Mouse (Mus musculus): ENCODE data around the gene Tmem132b. TPM values are rescaled to one million over a fixed set of nuclear protein-coding genes. Genes with fewer than 3 reads are reported as not detected.
A peak's percentile ranks its signal among the peaks of the same experiment; 100 is the strongest.

The Tmem132b gene
- polyA plus RNA-seq, 1 experiment from 2014 or later: 1.5 TPM

DNA sequence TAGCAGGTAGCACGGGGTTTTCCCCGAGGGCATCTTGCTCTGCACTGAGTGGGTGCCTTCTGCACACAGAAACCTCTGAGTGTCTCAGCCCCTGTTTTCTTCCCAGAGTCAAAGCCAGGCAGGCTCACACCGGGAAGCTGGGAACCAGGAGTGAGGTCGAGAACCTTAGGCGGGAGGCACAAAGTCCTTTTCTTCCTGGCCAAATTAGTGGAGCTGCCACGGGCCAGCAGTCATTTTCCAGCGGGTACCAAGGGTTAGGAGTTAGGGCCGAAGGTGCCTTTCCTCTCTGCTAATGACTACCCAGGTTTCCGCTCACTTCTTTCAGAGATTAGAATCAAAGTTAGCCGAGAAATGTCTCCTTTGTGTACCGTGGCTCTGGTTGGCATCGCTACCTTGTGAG lies 75.6 kb downstream of the Tmem132b start:
- no peak overlapping the region for H3K4me3 ChIP-seq (ENCODE audit: low read depth, low read length)
- 85% methylated on average over 12 of the region's 12 CpGs for WGBS
- H3K27ac ChIP-seq (ENCODE audit: low read depth, low read length): no peak overlapping the region
- H3K9me3 ChIP-seq (ENCODE audit: control insufficient read depth, low read length): no peaks in the 10 kb centered on the region
- DNase-seq (ENCODE audit: low spot score) (no peak), ATAC-seq (ENCODE audit: insufficient read depth, low FRiP score, low TSS enrichment) (no peak)
- no peak overlapping the region for H3K9ac ChIP-seq (ENCODE audit: low read length)
- no peaks in the 10 kb centered on the region for H3K36me3 ChIP-seq (ENCODE audit: control insufficient read depth, insufficient read depth, low read length)
- no peaks in the 10 kb centered on the region for H3K4me1 ChIP-seq (ENCODE audit: control insufficient read depth, insufficient read depth, low read length)
- H3K27me3 ChIP-seq (ENCODE audit: control insufficient read depth, insufficient read depth, low read length): no peaks in the 10 kb centered on the region
- no peak overlapping the region for H3K4me2 ChIP-seq (ENCODE audit: low read depth)

DNA sequence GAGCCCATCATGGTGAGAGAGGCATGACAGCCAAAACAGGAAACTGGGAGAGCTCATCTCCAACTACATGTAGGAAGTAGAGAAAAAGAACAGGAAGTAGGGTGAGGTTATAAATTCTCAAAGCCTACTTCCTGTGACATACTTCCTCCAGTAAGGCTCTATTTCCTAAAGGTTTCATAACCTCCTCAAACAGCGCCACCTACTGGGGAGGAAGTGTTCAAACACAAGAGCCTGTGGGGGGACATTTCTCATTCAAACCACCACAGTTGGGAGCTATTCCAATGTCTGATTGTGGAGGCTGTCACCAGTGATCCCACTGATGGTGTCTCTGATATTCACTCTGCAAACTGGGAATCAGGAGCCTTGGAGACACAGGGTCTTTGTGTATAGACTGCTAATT lies 78.4 kb downstream of the Tmem132b start:
- H3K36me3 ChIP-seq (ENCODE audit: control insufficient read depth, insufficient read depth, low read length): no peaks in the 10 kb centered on the region
- no peak overlapping the region for H3K4me2 ChIP-seq (ENCODE audit: low read depth)
- H3K9me3 ChIP-seq (ENCODE audit: control insufficient read depth, low read length): no peaks in the 10 kb centered on the region
- no peaks in the 10 kb centered on the region for H3K27me3 ChIP-seq (ENCODE audit: control insufficient read depth, insufficient read depth, low read length)
- WGBS: 71% methylated on average over 1 of the region's 1 CpGs
- no peaks in the 10 kb centered on the region for H3K4me1 ChIP-seq (ENCODE audit: control insufficient read depth, insufficient read depth, low read length)
- no peak overlapping the region for H3K9ac ChIP-seq (ENCODE audit: low read length)
- no peak overlapping the region for H3K4me3 ChIP-seq (ENCODE audit: low read depth, low read length)
- DNase-seq (ENCODE audit: low spot score) (no peak), ATAC-seq (ENCODE audit: insufficient read depth, low FRiP score, low TSS enrichment) (no peak)
- no peak overlapping the region for H3K27ac ChIP-seq (ENCODE audit: low read depth, low read length)

DNA sequence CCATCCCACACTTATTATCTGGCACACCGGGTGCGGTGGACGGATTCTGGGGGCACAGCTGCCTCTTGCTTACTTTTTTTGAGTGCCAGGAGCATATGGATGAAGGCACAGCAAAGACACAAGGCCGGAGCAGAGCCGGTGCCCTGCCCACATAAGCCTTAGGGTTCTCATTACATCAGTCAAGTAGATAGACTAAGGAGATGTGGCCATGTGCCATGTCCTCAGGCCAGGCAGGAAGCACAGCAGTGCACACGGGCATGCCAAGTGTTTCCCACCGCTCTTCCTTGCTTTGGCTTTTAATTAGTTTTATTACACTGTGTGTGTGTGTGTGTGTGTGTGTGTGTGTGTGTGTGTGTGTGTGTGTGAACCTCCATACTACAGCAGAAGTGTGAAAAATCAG lies 80.9 kb downstream of the Tmem132b start:
- 90% methylated on average over 7 of the region's 7 CpGs for WGBS
- Histone ChIP-seq H3K4me3 (ENCODE audit: low read depth, low read length) (no peak overlapping the region), H3K4me1 (ENCODE audit: control insufficient read depth, insufficient read depth, low read length) (no peaks in the 10 kb centered on the region), H3K4me2 (ENCODE audit: low read depth) (no peak overlapping the region), H3K27ac (ENCODE audit: low read depth, low read length) (no peak overlapping the region), H3K27me3 (ENCODE audit: control insufficient read depth, insufficient read depth, low read length) (no peaks in the 10 kb centered on the region), H3K36me3 (ENCODE audit: control insufficient read depth, insufficient read depth, low read length) (no peaks in the 10 kb centered on the region), H3K9ac (ENCODE audit: low read length) (no peak overlapping the region), H3K9me3 (ENCODE audit: control insufficient read depth, low read length) (no peaks in the 10 kb centered on the region)
- no peak for ATAC-seq (ENCODE audit: insufficient read depth, low FRiP score, low TSS enrichment)
- no peak for DNase-seq (ENCODE audit: low spot score)

DNA sequence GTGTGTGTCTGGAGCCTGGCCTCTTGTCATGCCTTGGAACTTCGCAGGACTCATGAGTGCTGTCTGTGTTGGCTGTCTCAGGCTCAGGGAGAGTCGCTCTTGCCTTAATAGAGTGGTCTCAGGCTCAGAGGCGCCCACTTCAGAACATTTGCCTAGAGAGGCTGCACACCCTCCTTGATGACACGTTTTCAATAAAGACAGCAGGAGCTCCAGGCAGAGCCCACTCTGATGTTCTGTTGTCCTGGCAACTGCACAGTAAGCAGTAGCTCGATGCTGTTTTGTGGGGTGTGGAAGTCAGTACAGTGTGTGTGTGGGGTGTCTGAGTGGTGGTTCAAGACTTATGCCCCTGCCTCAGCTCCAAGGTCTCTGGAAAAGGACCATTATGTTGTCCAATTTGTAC lies 81.6 kb downstream of the Tmem132b start:
- no peak overlapping the region for H3K27ac ChIP-seq (ENCODE audit: low read depth, low read length)
- no peak overlapping the region for H3K4me2 ChIP-seq (ENCODE audit: low read depth)
- no peaks in the 10 kb centered on the region for H3K9me3 ChIP-seq (ENCODE audit: control insufficient read depth, low read length)
- H3K4me1 ChIP-seq (ENCODE audit: control insufficient read depth, insufficient read depth, low read length): no peaks in the 10 kb centered on the region
- H3K36me3 ChIP-seq (ENCODE audit: control insufficient read depth, insufficient read depth, low read length): no peaks in the 10 kb centered on the region
- H3K27me3 ChIP-seq (ENCODE audit: control insufficient read depth, insufficient read depth, low read length): no peaks in the 10 kb centered on the region
- no peak overlapping the region for H3K4me3 ChIP-seq (ENCODE audit: low read depth, low read length)
- DNase-seq (ENCODE audit: low spot score) (no peak), ATAC-seq (ENCODE audit: insufficient read depth, low FRiP score, low TSS enrichment) (no peak)
- 89% methylated on average over 5 of the region's 5 CpGs for whole genome bisulfite sequencing
- H3K9ac ChIP-seq (ENCODE audit: low read length): no peak overlapping the region

DNA sequence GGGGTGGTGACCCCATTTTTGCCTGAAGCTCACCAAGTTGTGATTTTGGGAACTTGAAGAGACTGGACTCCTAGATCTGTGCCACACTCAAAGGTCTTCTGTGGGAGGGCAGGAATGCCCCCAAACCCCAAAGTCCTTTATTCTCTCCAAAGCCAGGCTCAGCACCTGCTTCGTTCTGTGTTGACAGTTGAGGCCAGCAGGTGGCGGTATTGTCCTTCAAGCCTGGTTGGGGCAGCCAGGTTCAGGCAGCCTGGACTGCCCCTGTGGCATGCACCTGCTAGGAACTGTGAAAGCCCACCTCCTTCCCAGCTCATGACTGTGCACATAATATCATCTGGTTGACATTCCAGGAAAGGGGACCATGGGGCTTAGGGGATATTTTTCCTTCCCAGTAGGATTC lies 82.8 kb downstream of the Tmem132b start:
- ATAC-seq (ENCODE audit: insufficient read depth, low FRiP score, low TSS enrichment): no peak

DNA sequence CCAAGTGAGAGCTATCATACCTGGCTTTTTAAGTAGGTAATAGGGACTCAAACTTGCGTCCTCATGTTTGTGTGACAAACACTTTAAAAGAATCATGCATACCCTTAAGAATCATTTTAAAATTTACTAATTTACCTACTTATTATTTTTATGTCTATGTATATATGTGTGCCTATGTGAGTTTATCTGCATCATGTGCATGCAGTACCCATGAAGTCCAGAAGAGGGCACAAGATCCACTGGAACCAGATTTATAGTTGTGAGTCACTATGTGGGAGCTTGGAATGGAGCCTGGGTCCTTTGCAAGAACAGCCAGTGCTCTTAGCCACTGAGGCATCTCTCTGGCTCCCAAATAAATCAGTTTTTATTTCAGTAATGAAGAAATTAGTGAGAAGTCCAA lies 85.5 kb downstream of the Tmem132b start:
- no peaks in the 10 kb centered on the region for H3K27me3 ChIP-seq (ENCODE audit: control insufficient read depth, insufficient read depth, low read length)
- H3K36me3 ChIP-seq (ENCODE audit: control insufficient read depth, insufficient read depth, low read length): no peaks in the 10 kb centered on the region
- H3K4me1 ChIP-seq (ENCODE audit: control insufficient read depth, insufficient read depth, low read length): no peaks in the 10 kb centered on the region
- H3K9ac ChIP-seq (ENCODE audit: low read length): no peak overlapping the region
- H3K27ac ChIP-seq (ENCODE audit: low read depth, low read length): no peak overlapping the region
- H3K4me3 ChIP-seq (ENCODE audit: low read depth, low read length): no peak overlapping the region
- DNase-seq (ENCODE audit: low spot score) (no peak), ATAC-seq (ENCODE audit: insufficient read depth, low FRiP score, low TSS enrichment) (no peak)
- no peaks in the 10 kb centered on the region for H3K9me3 ChIP-seq (ENCODE audit: control insufficient read depth, low read length)
- WGBS: 97% methylated on average over 1 of the region's 1 CpGs
- H3K4me2 ChIP-seq (ENCODE audit: low read depth): no peak overlapping the region

More for the DNA sequence above, 82.8 kb downstream of the Tmem132b start:
- H3K27me3 ChIP-seq (ENCODE audit: control insufficient read depth, insufficient read depth, low read length): no peaks in the 10 kb centered on the region
- H3K4me1 ChIP-seq (ENCODE audit: control insufficient read depth, insufficient read depth, low read length): no peaks in the 10 kb centered on the region
- H3K9ac ChIP-seq (ENCODE audit: low read length): no peak overlapping the region
- DNase-seq (ENCODE audit: low spot score): peak; percentile 46
- H3K4me3 ChIP-seq (ENCODE audit: low read depth, low read length): no peak overlapping the region
- no peak overlapping the region for H3K4me2 ChIP-seq (ENCODE audit: low read depth)
- WGBS: 57% methylated on average over 2 of the region's 2 CpGs
- H3K36me3 ChIP-seq (ENCODE audit: control insufficient read depth, insufficient read depth, low read length): no peaks in the 10 kb centered on the region
- no peak overlapping the region for H3K27ac ChIP-seq (ENCODE audit: low read depth, low read length)
- no peaks in the 10 kb centered on the region for H3K9me3 ChIP-seq (ENCODE audit: control insufficient read depth, low read length)

DNA sequence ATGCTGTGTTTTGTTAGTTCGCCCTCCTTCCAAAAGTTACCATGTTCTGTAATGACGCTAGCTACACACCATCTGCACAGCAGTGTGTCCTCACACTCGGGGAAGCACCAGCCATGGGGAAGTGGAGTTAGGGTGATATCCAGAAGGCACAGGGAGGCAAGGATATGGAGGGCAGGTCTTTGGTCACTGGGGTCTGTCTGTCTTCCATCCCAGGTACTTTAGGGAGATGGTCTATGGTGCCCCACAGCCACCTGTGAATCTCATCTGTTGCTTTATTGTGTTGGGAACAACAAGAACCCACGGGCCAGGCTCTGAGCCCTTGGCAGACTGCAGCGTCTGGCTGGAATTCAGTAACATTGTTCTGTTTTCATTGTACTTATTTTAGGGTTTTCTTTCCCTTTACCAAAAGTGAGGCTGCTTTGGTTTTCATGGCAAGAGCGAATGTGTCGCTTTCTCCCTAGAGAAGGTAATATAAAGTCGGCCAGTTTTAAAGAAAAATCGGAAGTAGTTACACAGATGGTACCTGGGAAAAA lies 96.3 kb downstream of the Tmem132b start:
- WGBS: 86% methylated on average over 9 of the region's 9 CpGs
- H3K9ac ChIP-seq (ENCODE audit: low read length): no peak overlapping the region
- no peaks in the 10 kb centered on the region for H3K27me3 ChIP-seq (ENCODE audit: control insufficient read depth, insufficient read depth, low read length)
- DNase-seq (ENCODE audit: low spot score) (no peak), ATAC-seq (ENCODE audit: insufficient read depth, low FRiP score, low TSS enrichment) (no peak)
- H3K9me3 ChIP-seq (ENCODE audit: control insufficient read depth, low read length): no peaks in the 10 kb centered on the region
- H3K4me2 ChIP-seq (ENCODE audit: low read depth): no peak overlapping the region
- H3K27ac ChIP-seq (ENCODE audit: low read depth, low read length): no peak overlapping the region
- no peaks in the 10 kb centered on the region for H3K36me3 ChIP-seq (ENCODE audit: control insufficient read depth, insufficient read depth, low read length)
- no peak overlapping the region for H3K4me3 ChIP-seq (ENCODE audit: low read depth, low read length)
- H3K4me1 ChIP-seq (ENCODE audit: control insufficient read depth, insufficient read depth, low read length): no peaks in the 10 kb centered on the region

DNA sequence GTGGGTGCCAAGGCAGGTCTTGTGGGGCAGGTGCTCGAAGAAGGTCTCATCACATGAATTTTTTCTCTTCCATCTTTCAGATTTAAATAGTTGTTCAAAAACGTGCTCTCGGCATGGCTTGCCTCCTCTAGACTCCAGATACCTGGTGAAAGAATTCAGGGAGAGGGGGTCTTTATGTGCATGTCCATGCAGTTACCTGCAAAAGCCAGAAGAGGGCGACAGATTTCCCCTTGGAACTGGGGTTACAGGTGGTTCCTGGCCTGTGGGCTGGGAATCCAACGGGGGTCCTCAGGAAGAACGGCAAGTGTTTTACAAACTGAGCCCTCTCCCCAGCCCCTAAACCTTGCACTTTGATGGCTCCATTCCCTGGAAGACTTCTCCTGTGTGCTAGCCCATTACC lies 103.1 kb downstream of the Tmem132b start:
- H3K4me2 ChIP-seq (ENCODE audit: low read depth): no peak overlapping the region
- WGBS: 77% methylated on average over 6 of the region's 6 CpGs
- H3K9ac ChIP-seq (ENCODE audit: low read length): no peak overlapping the region
- H3K36me3 ChIP-seq (ENCODE audit: control insufficient read depth, insufficient read depth, low read length): no peaks in the 10 kb centered on the region
- H3K9me3 ChIP-seq (ENCODE audit: control insufficient read depth, low read length): no peaks in the 10 kb centered on the region
- H3K27ac ChIP-seq (ENCODE audit: low read depth, low read length): no peak overlapping the region
- no peaks in the 10 kb centered on the region for H3K27me3 ChIP-seq (ENCODE audit: control insufficient read depth, insufficient read depth, low read length)
- ATAC-seq (ENCODE audit: insufficient read depth, low FRiP score, low TSS enrichment) (no peak), DNase-seq (ENCODE audit: low spot score) (no peak)
- H3K4me1 ChIP-seq (ENCODE audit: control insufficient read depth, insufficient read depth, low read length): no peaks in the 10 kb centered on the region
- no peak overlapping the region for H3K4me3 ChIP-seq (ENCODE audit: low read depth, low read length)

DNA sequence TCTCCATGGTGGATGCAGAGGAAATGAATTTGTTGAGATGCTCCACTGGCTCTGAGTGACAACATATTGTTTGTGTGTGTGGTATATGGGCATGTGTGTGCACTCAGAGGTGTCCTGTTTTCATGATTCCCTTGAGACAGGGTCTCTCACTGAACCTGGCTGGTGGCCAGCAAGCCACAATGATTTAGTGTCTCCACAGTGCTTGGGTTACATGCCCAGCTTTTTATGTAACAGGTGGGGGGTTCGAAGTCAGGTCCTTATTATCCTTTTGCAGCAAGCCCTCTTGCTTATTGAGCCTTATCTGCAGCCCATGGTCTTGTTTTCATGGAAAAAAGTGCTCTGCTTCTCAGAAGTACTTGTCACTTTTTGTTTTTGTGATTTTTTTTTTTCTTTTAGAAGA lies 109.4 kb downstream of the Tmem132b start:
- no peaks in the 10 kb centered on the region for H3K9me3 ChIP-seq (ENCODE audit: control insufficient read depth, low read length)
- no peaks in the 10 kb centered on the region for H3K27me3 ChIP-seq (ENCODE audit: control insufficient read depth, insufficient read depth, low read length)
- no peak overlapping the region for H3K27ac ChIP-seq (ENCODE audit: low read depth, low read length)
- H3K36me3 ChIP-seq (ENCODE audit: control insufficient read depth, insufficient read depth, low read length): no peaks in the 10 kb centered on the region
- DNase-seq (ENCODE audit: low spot score) (no peak), ATAC-seq (ENCODE audit: insufficient read depth, low FRiP score, low TSS enrichment) (no peak)
- H3K9ac ChIP-seq (ENCODE audit: low read length): no peak overlapping the region
- H3K4me2 ChIP-seq (ENCODE audit: low read depth): no peak overlapping the region
- H3K4me1 ChIP-seq (ENCODE audit: control insufficient read depth, insufficient read depth, low read length): no peaks in the 10 kb centered on the region
- WGBS: 81% methylated on average over 1 of the region's 1 CpGs
- H3K4me3 ChIP-seq (ENCODE audit: low read depth, low read length): no peak overlapping the region
